Mouse (Mus musculus) urinary bladder, adult 18-20 months (tissue): Measurements from ENCODE around the gene Trp53i11.

ENCODE experiments used
- DNase-seq, 2 experiments: peaks; one replicate each; pipeline ENCODE4 v3.0.0; 2022; ENCODE audit warnings: low spot score in 2 of 2, mixed read lengths in 2 of 2

Trp53i11 gene

DNA sequence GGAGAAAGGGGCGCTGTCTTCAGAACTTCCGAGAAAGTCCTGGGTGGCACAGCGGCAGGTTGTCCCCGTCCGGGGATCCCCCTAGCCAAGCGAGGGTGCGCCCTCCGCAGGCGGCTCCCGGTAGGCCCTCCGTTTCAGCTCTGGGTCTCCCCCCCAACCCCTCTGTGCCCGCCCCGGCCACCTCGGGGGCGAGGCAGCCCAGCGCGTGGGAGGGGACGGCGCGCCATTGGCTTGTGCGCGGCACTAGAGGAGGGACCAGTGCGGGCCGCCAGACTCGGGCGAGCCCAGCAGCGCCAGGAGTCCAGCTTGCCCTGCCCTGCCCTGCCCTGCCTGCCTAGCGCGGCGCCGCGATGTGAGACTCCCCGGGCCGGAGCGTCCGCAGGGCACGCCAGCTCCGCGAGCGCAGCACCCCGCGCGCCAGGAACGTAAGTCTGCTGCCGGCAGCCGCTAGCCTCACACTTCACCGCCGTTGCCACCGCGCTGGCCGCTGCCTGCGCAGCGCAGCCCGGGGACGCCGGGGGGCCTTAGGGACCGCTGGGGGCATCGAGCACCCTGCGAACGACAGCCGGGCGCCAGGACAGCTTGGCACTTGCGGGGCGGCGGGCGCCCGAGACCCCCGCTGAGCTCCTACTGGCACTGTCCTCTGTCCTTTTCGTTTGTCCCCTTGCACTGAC is at the start of gene Trp53i11:
TSS of gene Trp53i11 (plus strand) at position 226 of the 674 bp plus-strand sequence.
- DNase-seq, result peak; percentile 81 to 85

DNA sequence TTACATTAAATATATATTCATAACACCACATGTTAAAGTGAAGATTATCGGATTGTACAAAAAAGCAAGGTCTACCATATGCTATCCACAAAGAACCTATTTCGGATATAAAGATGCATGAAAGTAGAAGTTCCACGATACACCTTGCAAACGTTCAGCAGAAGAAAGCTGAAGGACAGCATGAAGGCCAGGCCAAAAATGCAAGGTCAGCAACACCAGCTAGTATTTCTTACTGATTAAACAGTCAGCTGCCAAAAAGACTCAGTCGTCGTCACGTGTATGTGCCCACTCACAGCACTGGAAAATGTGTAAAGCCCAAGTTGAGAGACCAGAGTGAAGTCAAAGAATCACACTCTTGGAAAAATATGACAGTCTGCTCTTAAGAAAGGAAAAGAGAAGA is 47.9 kb upstream of the Trp53i11 start:
- no peak for DNase-seq

DNA sequence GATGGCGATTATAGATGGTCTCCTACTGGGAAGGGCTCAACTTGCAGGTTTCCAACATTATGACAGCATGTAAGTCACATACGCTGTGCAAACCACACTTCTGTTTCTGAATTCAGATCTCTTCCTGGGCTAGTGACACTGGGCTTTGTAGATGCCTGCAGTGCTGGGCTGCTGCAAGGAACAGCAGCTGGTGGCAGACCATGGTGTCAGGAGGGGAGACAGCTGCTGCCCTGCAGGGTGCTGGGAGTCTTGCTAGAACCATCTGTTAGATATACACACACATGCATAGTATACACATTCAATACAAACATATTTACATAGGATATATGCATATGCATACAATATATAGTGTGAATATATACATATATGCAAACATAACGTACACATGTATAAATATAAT is 46.0 kb upstream of the Trp53i11 start:
- DNase-seq, result no peak

DNA sequence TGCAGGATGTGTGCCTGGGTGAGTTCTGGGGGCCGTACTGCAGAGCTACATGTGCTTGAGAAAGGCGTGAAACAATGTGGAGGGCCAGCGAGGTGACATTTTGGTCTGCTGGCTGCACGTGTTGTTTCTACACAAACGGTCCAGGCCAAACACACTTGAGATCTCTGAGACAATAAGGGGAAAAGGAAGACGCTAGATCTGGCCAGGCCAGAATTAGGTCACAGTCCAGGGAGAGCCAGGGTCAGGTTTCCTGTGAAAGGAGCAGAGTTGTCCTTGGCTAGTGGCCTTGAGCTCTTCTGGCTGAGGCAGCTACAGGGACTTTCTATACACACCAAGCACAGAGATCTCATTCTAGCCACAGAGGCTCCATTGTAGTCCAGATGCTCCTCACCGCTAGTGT is 44.7 kb upstream of the Trp53i11 start:
- DNase-seq, result no peak

DNA sequence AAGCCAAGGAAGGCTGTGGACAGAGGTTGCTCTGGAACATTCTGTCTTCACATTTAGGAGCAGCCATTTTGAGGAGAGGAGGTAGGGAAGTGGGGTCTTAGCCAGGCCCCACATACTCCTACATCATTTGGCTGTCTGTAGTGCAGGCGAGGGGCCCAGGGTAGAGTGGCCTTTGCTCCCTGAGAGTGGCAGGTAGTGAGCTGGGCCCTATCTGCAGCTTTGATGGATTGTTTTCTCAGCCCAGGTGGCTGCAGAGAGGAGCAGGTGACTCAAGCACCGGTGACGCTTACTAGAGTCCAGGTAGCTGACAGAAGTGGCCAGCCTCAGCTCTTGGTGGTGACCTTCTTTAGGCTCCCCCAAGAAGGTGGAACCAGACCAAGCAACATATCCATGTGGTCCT is 43.2 kb upstream of the Trp53i11 start:
- DNase-seq, result no peak

DNA sequence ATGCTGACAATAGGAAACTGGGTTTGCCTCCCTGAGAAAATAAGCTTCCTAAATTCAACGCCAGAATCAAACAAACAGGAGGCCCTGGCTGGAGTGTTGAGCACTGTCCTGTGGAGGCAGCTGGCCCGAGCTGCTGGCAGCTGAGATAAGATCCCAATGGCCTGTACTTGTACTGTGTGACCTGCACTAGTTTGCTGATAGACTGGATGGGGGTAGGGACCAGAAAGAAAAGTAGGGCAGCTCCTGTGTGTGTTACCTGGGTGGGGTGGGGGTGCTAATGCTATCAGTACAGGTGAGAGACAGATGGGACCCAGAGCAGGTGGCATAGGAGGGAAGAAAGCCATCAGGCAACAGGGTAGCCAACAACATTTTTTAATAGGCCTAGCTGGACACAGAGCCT is 37.3 kb upstream of the Trp53i11 start:
- no peak for DNase-seq

DNA sequence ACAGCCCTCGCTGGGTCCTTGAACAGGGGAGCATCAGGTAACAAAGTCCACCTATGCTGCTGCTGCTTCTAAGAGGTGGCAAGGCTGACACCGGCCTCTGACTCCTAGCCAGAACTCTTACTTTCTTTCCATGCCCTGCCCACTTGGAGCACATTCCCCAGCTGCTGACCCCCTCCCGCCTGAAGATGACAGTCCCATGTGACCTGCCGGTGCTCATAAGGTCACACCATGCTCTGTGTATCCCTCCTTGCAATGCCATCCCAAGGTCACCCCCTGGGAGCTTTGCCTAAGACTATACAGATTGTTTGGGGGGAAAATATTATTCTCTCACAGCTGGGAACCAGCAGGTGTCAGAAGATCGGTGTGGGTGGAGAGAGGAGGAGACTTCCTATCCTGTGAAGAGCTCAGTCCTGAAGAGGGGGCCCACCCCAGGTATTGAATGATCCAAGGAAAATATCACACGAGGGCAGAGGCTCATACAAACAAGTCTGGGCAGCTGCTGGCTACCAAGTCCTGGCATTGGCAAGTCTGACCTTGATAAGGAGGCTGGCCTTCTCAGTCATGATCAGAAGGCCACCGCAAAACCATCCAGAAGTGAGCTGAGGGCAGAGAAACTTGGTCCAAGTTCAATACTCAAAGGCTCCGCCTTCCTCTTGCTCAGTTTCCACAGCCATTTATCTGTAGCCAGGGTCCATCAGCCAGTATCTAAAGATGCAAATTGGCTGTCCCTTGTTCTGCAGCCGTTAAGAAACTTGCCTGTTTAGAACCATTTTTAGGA is 36.5 kb upstream of the Trp53i11 start:
- DNase-seq, result no peak

DNA sequence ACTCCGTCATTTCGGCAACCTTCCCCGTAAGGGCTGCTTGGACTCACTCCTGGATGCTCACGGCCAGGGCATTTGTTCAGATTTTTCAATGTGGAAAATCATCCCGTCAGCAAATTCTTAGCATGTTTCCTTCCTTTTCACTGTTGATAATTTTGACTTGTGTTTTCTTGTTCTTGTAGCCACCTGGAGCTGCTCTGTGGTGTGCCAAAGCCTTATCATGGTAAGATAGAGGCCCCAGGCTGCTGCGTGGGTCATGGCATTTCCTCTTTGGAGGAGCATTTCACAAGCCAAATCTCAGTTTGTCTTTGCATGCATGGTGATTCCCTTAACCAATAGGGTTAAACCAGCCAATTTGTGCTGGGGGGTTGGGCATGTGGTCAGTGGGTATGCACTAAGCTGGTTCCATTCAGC is 35.2 kb upstream of the Trp53i11 start:
- no peak for DNase-seq

DNA sequence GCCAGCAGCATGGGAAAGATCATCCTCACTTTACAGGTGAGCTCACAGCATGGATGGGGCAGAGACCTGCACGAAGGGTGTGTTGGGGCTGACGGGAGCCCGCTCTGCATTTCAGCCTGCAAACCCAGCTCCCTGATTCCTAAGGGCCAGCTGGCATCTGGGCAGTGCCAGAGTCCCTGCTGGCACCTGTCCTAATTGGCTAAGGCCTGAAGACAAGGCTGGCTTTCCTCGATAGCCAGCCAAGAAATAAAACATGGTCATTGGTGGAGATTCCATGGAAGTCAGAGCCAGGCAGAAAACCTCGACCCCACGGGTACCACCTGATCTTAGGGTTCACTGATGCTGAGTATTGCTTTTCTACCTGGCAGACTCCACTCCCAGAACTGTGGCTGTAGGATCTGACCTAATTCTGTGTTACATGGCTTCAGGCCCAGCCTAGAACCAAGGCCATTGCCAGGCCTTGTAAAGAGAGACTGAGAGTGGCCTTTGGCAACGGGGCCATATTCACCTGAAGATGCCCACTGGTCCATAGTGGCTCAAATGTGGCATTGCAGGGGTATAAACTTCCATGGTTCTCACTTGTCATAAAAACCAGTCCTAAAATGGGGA is 34.4 kb upstream of the Trp53i11 start:
- DNase-seq, result no peak

DNA sequence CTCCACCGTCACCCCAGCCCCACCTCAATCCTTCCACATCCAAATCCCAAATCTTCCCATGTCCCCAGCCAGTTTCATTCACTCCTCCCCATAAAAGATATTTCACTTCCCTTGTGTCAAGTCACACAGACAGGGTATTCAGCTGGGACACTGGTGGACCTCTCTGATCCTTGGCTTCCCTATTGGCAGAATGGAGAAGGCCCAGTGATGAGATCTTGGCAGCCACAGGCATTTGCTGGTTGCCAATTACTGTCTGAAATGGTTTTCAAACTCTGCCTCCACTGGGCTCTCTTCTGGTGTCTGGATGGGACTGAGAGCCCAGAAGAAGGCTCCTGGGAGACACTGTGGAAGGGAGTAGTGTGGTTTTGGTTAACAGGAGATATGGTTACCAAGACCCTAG is 33.5 kb upstream of the Trp53i11 start:
- DNase-seq, result no peak

DNA sequence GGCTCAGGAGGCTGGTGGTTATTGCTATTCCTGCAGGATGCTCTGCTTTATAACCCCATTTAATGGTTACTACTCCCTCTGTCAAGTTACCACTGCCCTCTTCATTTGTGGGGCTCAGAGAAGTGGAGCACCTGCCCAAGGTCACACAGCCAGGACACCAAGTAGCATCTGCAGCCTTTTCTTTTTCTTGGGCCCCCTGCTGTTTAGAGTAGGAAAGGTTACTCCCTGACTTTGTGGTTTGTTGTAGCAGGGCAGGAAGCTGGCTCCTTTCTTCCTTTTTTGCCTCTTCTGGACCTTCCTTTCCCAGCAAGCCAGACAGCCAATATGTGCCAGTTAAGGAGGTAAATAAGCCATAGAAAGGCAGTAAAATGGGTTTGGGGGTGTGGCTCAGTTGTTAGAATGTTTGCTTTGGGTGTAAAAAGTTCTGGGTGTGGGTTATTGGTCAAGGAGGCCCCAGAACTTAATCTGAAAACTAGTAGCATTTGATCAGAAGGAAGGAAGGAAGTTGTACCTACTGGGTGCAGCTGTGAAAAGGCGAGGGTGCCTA is 32.8 kb upstream of the Trp53i11 start:
- DNase-seq, result no peak

DNA sequence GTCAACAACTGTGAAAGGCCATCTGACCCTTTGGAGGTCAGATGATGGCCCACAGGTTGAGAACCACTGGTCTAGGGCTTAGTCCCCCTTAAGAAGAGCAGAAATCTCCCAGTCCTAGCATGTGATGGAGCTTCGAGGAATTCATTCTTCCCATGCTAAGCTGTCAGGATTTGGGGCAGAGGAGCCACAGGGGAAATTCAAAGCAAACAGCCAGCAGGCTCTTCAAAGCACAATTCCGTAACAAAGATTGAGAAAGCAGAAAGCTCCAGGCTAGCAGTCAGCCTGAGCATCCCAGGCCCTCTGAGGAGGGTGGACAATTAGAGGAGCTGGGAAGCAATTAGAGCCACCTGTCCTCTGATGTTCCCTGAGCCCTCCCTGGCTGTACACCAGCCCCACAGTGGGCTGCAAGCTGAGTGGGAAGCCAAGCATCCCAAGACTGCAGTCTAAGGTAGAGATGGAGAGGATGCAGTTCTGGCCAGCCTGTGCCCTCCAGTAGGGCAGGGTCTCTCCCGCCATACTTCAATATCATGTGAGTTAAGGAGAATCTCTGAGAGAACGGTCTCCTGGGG is 26.8 kb upstream of the Trp53i11 start:
- DNase-seq, result no peak

DNA sequence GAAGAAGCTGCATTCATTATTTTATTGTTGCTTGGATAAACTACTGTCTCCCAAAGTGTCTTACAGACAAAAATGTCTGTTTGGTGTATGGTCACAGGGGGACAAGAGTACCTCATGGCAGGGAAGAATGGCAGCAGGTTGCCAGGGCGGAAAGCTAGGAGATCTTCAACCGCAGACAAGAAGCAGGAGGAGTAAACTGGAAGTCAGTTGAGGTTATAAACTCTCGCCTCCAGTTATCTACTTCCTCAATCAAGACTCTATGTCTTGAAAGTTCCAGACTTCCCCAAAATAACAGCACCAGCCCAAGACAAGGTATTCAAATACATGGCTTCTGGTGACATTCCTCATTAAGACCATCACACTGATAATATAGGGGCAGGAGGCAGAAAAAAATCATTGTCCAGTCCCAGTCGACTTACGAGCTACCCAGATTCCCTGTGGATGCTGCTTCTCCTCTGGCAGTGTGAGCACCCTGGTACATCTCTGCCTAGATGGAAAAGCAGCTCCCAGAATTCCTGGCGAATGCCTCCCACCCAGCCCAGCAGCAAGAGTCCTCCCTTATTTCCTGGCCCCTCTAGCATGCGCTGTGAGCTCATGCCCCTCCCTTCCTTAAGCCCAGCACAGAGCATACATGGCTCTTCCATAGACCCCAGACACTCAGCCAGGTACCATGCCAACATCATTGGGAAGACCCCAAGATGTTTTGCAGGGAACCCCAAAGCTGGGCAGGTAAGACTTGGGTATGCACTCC is 25.3 kb upstream of the Trp53i11 start:
- no peak for DNase-seq

DNA sequence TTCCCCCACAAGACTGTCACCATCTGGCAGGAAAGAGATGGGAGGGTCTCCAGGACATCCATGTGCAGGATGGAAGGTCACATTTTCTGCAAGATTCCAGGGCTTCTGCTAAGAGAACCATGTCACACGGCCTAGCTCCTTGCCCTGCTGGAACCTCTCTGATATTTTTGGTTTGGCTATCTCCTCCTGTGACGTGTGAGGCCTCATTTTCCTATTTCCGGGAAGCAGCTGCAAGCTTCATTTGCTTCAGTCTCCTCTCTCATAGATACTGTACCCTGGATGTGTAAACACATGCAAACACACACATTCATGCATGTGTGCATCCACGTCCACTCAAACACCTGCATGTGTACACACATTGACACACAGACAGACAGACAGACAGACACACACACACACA is 24.6 kb upstream of the Trp53i11 start:
- no peak for DNase-seq

DNA sequence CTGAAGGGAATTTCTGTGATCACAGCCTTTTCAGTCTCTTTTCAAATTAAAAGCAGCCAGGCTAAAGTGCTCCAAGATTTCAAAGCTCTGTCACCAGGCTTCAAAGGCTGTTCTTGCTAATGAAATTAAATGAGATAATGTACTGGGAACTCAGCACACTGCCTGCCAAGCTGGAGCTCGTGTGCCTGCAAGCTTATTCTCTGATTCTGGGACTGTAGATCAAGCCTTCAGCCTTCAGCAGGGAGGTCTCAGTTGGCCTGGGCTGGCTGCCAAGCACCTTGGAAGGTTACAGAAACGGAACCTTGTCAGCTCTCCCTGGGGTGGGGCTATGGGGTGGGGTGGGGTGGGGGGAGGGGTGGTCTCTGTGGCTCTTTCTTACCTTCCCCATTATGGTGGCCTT is 24.0 kb upstream of the Trp53i11 start:
- no peak for DNase-seq

DNA sequence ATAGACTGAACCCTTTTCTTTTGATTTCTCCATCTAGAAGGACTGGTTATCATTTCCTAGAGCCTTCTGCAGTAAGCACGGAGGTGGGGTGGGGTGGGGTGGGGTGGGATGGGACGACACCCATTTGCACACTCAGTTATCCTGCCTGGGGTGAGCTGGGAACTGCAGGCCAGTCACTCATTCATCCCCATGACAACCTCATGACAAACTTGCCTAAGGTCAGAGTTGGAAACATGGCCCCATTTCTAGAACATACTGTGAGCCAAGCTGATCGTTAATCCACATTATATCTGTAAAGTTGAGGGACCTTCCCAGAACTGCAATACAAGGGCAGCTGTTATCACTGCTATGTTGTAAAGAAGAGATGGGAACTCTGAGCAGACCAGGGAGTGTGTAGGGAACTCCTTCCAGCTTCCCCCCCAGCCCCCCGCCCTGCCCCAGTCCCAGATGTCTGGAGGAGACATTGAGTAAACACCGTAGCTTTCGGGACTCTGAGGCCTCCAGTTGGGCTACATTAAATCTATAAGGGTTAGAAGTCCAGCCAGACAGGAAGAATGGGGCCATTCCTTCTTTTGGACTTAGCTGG is 23.5 kb upstream of the Trp53i11 start:
- no peak for DNase-seq

DNA sequence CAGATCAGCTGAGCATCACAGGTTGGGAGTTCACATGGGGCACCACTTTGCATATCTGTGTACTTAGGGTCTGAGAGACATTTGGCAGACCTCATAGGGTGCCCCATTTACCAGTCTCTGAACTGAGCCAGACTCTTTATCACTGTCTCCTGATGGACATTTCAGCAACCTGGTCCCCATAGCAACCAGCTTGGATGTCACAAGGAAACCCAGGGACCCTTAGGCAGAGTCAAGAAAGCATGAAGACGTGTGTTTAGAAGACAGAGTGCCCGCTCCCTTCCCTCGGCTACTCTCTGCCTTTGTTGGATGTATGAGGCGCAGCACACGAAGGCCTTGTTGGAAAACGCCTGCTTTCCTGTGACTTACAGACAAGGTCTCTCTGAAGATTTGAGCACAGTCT is 21.1 kb upstream of the Trp53i11 start:
- no peak for DNase-seq

DNA sequence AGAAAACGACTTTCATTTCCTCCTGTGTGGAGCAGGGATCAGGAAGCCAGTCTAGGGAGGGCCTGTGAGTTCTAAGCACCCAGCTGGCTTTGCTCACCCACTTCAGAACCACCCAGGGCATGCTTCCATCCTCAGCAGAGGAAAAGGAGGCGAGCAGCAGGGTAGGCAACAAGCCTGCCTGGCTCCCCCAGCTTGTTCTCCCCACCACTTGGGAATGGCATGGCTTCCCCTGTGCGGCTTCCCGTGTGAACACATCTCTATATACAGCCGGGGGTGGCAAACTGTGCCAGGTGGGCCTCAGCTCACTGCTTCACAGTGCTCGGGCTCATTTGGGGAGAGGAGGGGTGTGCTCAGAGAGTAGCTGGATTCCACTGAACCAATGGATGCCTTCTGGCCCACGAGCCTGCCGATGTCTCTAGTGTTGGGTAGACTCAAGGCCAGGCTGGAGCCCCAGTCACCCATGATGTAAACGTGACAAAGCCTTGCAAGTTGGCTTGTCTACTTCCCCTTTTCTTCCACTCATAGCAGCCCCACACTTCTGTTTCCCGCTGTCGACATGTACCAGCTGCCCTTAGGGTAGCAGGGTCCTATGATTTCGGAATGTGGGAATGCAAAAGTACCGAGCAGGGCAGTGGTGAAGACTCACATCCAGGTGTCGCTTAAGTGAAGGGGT is 20.5 kb upstream of the Trp53i11 start:
- DNase-seq, result no peak

DNA sequence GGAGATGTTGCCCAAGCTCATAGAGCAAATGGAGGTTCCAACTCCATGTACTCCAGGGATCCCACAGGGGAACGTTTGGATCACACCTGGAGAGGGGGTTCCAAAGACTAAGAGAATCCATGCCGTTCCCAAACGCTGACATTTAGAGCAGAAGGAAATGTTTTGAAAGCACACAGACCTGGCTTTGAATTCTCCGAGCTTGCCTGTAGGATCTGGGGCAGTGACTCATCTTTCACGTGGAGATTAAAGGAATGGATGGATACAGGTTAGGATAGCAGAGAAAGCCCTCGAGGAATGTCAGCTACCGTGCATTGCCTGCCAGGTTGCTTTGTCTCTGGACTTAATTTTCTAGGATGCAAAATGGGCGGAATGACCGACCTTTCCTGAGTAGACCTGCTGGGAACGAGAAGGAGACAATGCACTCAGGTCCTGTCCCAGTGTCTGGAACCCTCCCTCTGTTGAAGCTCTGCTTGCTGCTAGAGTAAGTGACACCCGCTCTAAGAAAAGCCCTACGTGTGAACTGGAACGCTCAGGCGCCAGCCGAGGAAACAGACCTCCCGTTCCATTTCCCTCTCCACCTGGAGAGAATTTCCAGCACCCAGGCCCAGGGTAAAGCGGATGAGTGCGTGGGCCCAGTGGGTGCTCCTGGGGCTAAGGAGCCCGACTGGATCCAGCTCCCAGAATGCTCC is 17.0 kb upstream of the Trp53i11 start:
- DNase-seq, result no peak

DNA sequence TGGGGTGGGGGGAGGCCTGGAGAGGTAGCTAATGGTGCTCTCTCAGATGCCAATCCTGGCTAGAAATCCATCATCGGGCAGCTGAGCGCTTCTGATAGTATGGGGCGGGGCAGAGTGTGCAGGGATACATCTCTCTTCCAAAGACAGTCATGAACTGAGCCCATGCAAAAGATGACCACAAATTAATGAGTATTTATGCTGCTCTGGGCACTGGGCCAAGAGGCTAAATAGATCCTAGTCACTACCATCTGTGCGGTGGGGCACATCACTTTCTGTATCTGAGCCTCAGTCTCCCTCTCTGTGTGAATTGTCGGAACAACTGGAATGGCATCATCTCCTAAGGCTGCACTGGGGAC is 16.5 kb upstream of the Trp53i11 start:
- DNase-seq, result no peak
